Mouse (Mus musculus): Measurements from ENCODE around the gene Gnptab. TPM values are rescaled to one million over a fixed set of nuclear protein-coding genes. Genes with fewer than 3 reads are reported as not detected.

The Gnptab gene
- total RNA-seq, 1 experiment: 25.1 TPM

DNA sequence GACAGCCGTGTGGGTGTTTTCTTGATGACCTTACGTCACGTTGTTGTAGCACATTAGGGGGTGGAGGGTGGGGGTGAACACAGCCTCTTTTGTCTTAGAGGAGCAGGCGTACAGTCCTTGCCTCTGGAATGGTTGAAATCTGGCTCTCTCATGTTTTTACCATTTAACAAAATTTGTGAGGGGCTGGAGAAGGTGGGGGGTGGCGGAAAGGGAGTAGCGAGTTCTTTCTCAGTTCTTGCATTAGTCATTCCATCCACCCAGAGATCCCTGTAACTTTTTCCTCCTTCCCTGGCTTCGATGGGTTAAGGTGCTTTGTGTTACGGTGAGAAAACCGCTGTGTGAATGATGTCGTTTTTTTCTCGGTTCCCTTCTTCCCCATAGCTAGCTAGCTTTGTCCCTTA lies 41.2 kb downstream of the Gnptab start:
- Histone ChIP-seq H3K36me3 (ENCODE audit: control insufficient read depth, insufficient read depth, low read length, poor library complexity, severe bottlenecking) (peaks cover 16% of the 10 kb centered on the region; the same call in 1 of the 2 replicates), H3K9me3 (ENCODE audit: control insufficient read depth, insufficient read depth, low read depth, low read length) (no peaks in the 10 kb centered on the region), H3K4me1 (ENCODE audit: control insufficient read depth in 2 of 2, insufficient read depth in 2 of 2, low read length in 2 of 2, poor library complexity in 1 of 2) (no peaks in the 10 kb centered on the region; a peak in 1 of 4 replicates), H3K9ac (ENCODE audit: insufficient read depth, low read depth, low read length, poor library complexity, severe bottlenecking) (no peak overlapping the region), H3K4me3 (ENCODE audit: insufficient read depth in 1 of 2, low read depth in 1 of 2, low read length in 2 of 2, poor library complexity in 1 of 2, severe bottlenecking in 1 of 2) (no peak overlapping the region), H3K27ac (ENCODE audit: insufficient read depth, low read depth, low read length, poor library complexity, severe bottlenecking) (no peak overlapping the region)
- DNase-seq (ENCODE audit: low read depth, low spot score): no peak
- TF ChIP-seq CHD2 (IDR thresholded peaks at IDR 0.05; ENCODE audit: low read depth, low read length) (no peak), ZNF384 (IDR thresholded peaks at IDR 0.05; ENCODE audit: low read depth, low read length) (no peak), ZC3H11A (IDR thresholded peaks at IDR 0.05; ENCODE audit: borderline replicate concordance, low read depth, low read length) (no peak), HCFC1 (IDR thresholded peaks at IDR 0.05; ENCODE audit: borderline replicate concordance, insufficient read depth, low read length) (no peak), MAFK (IDR thresholded peaks at IDR 0.05; ENCODE audit: insufficient read depth, low read depth, low read length) (no peak)
- in situ Hi-C loops (cut with MboI; ENCODE audit: low sequenced_read_pairs in 2 of 2, unreplicated experiment in 2 of 2): no loop called here

DNA sequence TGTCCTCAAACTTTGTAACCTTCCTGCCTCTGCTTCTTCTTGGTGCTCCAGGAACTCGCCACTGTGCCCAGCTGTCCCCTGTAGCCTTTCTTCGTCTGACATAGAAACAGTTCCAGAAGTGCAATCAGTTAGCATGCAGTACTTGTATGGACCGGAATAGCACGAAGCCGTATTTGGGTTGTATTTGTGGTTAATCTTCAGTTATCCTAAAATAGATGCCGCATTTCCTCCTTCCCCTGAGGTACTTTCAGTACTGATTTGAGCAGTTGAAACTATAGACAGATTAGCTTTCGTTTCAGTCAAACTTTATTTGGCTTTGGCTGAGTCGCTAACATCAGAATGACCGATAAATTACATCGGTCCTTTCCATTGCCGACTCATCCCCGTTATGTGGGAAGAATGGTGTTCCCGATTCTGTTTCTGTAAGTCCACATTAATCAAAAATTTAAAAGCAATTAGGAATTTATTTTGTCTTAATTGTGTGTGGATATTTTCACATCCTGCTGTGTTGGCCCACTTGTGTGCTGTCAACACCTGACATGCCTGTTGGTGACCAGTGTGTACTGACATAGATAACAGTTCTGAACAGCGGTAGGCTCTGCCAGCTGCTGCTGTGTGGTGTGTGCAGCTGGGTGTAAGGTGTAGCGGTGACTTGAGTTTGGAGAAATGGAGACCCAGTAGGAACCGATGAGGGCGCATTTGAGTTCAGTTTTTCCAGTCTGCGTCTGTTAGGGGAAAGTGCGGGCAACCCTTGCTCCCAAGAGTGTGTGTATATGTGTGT lies 41.9 kb downstream of the Gnptab start:
- in situ Hi-C loops (cut with MboI; ENCODE audit: low sequenced_read_pairs in 2 of 2, unreplicated experiment in 2 of 2): no loop called here
- H3K9me3 ChIP-seq (ENCODE audit: control insufficient read depth, insufficient read depth, low read depth, low read length): no peaks in the 10 kb centered on the region
- H3K36me3 ChIP-seq (ENCODE audit: control insufficient read depth, insufficient read depth, low read length, poor library complexity, severe bottlenecking): peaks cover 14% of the 10 kb centered on the region; the same call in 1 of the 2 replicates
- no peak overlapping the region for H3K9ac ChIP-seq (ENCODE audit: insufficient read depth, low read depth, low read length, poor library complexity, severe bottlenecking)
- DNase-seq (ENCODE audit: low read depth, low spot score): no peak
- no peak overlapping the region for H3K4me3 ChIP-seq (ENCODE audit: insufficient read depth in 1 of 2, low read depth in 1 of 2, low read length in 2 of 2, poor library complexity in 1 of 2, severe bottlenecking in 1 of 2)
- H3K4me1 ChIP-seq (ENCODE audit: control insufficient read depth in 2 of 2, insufficient read depth in 2 of 2, low read length in 2 of 2, poor library complexity in 1 of 2): no peaks in the 10 kb centered on the region; a peak in 1 of 4 replicates
- no peak overlapping the region for H3K27ac ChIP-seq (ENCODE audit: insufficient read depth, low read depth, low read length, poor library complexity, severe bottlenecking)
- TF ChIP-seq ZC3H11A (IDR thresholded peaks at IDR 0.05; ENCODE audit: borderline replicate concordance, low read depth, low read length) (no peak), HCFC1 (IDR thresholded peaks at IDR 0.05; ENCODE audit: borderline replicate concordance, insufficient read depth, low read length) (no peak), MAFK (IDR thresholded peaks at IDR 0.05; ENCODE audit: insufficient read depth, low read depth, low read length) (no peak), ZNF384 (IDR thresholded peaks at IDR 0.05; ENCODE audit: low read depth, low read length) (no peak), CHD2 (IDR thresholded peaks at IDR 0.05; ENCODE audit: low read depth, low read length) (no peak)

DNA sequence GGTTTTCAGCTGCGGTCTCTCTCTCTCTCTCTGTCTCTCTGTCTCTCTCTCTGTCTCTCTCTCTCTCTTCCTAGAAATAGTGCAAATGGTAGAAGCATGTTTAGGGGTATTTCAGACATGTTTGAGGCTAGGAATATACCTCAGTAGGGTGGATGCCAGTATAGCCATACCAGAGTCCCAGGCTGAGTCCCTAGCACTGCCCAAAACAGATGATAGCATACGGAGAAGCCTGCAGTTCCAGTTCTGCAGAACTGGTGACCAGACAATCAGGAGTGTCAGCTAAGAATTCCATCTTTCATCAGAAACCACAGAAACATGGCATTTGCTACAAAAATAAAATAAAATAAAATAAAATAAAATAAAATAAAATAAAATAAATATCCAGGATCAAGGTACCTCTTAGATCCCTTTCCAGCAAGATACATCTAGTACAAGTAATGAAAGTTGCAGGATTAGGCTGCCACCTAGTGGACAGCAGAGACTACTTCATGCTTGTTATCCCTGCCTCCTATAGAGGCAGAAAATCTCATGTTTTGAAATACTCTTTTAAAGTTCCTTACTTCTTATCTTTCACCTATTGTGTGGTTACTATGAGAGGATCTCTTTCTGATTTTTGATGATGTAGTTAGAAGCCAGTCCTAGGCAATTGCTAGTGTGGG lies 47.4 kb downstream of the Gnptab start:
- no peak overlapping the region for H3K27ac ChIP-seq (ENCODE audit: insufficient read depth, low read depth, low read length, poor library complexity, severe bottlenecking)

GRCm38 (mm10) chr10:88426896-88427295 lies 48.0 kb downstream of the Gnptab start:
- Histone ChIP-seq H3K4me3 (ENCODE audit: insufficient read depth in 1 of 2, low read depth in 1 of 2, low read length in 2 of 2, poor library complexity in 1 of 2, severe bottlenecking in 1 of 2) (no peak overlapping the region), H3K27ac (ENCODE audit: insufficient read depth, low read depth, low read length, poor library complexity, severe bottlenecking) (no peak overlapping the region), H3K4me1 (ENCODE audit: control insufficient read depth in 2 of 2, insufficient read depth in 2 of 2, low read length in 2 of 2, poor library complexity in 1 of 2) (no peaks in the 10 kb centered on the region), H3K36me3 (ENCODE audit: control insufficient read depth, insufficient read depth, low read length, poor library complexity, severe bottlenecking) (peaks cover 27% of the 10 kb centered on the region), H3K9me3 (ENCODE audit: control insufficient read depth, insufficient read depth, low read depth, low read length) (no peaks in the 10 kb centered on the region), H3K9ac (ENCODE audit: insufficient read depth, low read depth, low read length, poor library complexity, severe bottlenecking) (no peak overlapping the region)
- TF ChIP-seq HCFC1 (IDR thresholded peaks at IDR 0.05; ENCODE audit: borderline replicate concordance, insufficient read depth, low read length) (no peak), ZC3H11A (IDR thresholded peaks at IDR 0.05; ENCODE audit: borderline replicate concordance, low read depth, low read length) (no peak), CHD2 (IDR thresholded peaks at IDR 0.05; ENCODE audit: low read depth, low read length) (no peak), MAFK (IDR thresholded peaks at IDR 0.05; ENCODE audit: insufficient read depth, low read depth, low read length) (no peak), ZNF384 (IDR thresholded peaks at IDR 0.05; ENCODE audit: low read depth, low read length) (no peak)
- in situ Hi-C loops (cut with MboI; ENCODE audit: low sequenced_read_pairs in 2 of 2, unreplicated experiment in 2 of 2): no loop called here
- no peak for DNase-seq (ENCODE audit: low read depth, low spot score)

More for the DNA sequence above, 47.4 kb downstream of the Gnptab start:
- Histone ChIP-seq H3K9me3 (ENCODE audit: control insufficient read depth, insufficient read depth, low read depth, low read length) (no peaks in the 10 kb centered on the region), H3K9ac (ENCODE audit: insufficient read depth, low read depth, low read length, poor library complexity, severe bottlenecking) (no peak overlapping the region), H3K4me1 (ENCODE audit: control insufficient read depth in 2 of 2, insufficient read depth in 2 of 2, low read length in 2 of 2, poor library complexity in 1 of 2) (no peaks in the 10 kb centered on the region), H3K4me3 (ENCODE audit: insufficient read depth in 1 of 2, low read depth in 1 of 2, low read length in 2 of 2, poor library complexity in 1 of 2, severe bottlenecking in 1 of 2) (no peak overlapping the region), H3K36me3 (ENCODE audit: control insufficient read depth, insufficient read depth, low read length, poor library complexity, severe bottlenecking) (peaks cover 24% of the 10 kb centered on the region)
- DNase-seq (ENCODE audit: low read depth, low spot score): peak; percentile 31
- in situ Hi-C loops (cut with MboI; ENCODE audit: low sequenced_read_pairs in 2 of 2, unreplicated experiment in 2 of 2): no loop called here
- TF ChIP-seq ZC3H11A (IDR thresholded peaks at IDR 0.05; ENCODE audit: borderline replicate concordance, low read depth, low read length) (peak; percentile 48; the same call in 1 of the 2 replicates), MAFK (IDR thresholded peaks at IDR 0.05; ENCODE audit: insufficient read depth, low read depth, low read length) (no peak)

Measured in ES-E14 (cell line).